Mouse (Mus musculus) neural tube, embryonic 15.5 days (tissue): ENCODE results near the gene Adam19. TPM values are rescaled to one million over a fixed set of nuclear protein-coding genes. Genes with fewer than 3 reads are reported as not detected.

Experiments
- ATAC-seq: fragments of 200-750 bp; cut with Nextera tagmentation; 2 replicates; pipeline ENCODE4 v1.8.0; 2017; ENCODE audit warnings: mild to moderate bottlenecking, moderate TSS enrichment, moderate library complexity; ENCODE audit not compliant: low FRiP score
- H3K27ac ChIP-seq: fragments of 300-500 bp; sonication (generic); replicated peaks from 2 replicates; pipeline ENCODE4 v1.5.1; 2015; ENCODE audit warnings: mild to moderate bottlenecking, inconsistent platforms
- H3K27me3 ChIP-seq: fragments of 300-500 bp; sonication (generic); replicated peaks from 2 replicates; pipeline ENCODE4 v1.6.1; 2015; ENCODE audit warnings: inconsistent platforms
- H3K36me3 ChIP-seq: fragments of 300-500 bp; sonication (generic); 2 replicates; pipeline ENCODE4 v1.6.1; 2015; ENCODE audit warnings: inconsistent platforms
- H3K4me1 ChIP-seq: fragments of 300-500 bp; sonication (generic); 2 replicates; pipeline ENCODE4 v1.6.1; 2015; ENCODE audit warnings: inconsistent platforms
- H3K4me2 ChIP-seq: fragments of 300-500 bp; sonication (generic); 2 replicates; pipeline ENCODE4 v1.6.1; 2015; ENCODE audit warnings: inconsistent platforms, mild to moderate bottlenecking, moderate library complexity
- H3K4me3 ChIP-seq: fragments of 300-500 bp; sonication (generic); replicated peaks from 2 replicates; pipeline ENCODE4 v1.5.1; 2015; ENCODE audit warnings: mild to moderate bottlenecking, inconsistent platforms
- H3K9ac ChIP-seq: fragments of 300-500 bp; sonication (generic); replicated peaks from 2 replicates; pipeline ENCODE4 v1.6.1; 2015; ENCODE audit warnings: mild to moderate bottlenecking, inconsistent platforms
- H3K9me3 ChIP-seq: fragments of 300-500 bp; sonication (generic); replicated peaks from 2 replicates; pipeline ENCODE4 v1.6.1; 2016; ENCODE audit warnings: inconsistent platforms
- WGBS: fragments of 180-500 bp; shearing (Covaris S2); methylation state at CpG from one replicate; pipeline ENCODE4 v1.1.7; 2015; ENCODE audit warnings: mixed read lengths; 5-methylcytosine and 5-hydroxymethylcytosine counted together
- polyA plus RNA-seq: library from polyadenylated mRNA; unstranded; fragments of >200 nt; fragmentation: Nextera tagmentation; extraction: Ambion mirVana; gene quantifications from 2 replicates; pipeline ENCODE4 v1.2.1, GENCODE M21; 2015

The Adam19 gene
- polyA plus RNA-seq, 1 experiment from 2014 or later = 13.7 TPM

GRCm38 (mm10) chr11:46077304-46077703, 21.5 kb downstream of the Adam19 start:
- Histone ChIP-seq H3K27ac (no peak overlapping the region), H3K9ac (no peak overlapping the region), H3K9me3 (no peaks in the 10 kb centered on the region), H3K36me3 (peaks cover 19% of the 10 kb centered on the region), H3K27me3 (no peaks in the 10 kb centered on the region), H3K4me2 (no peak overlapping the region), H3K4me1 (peaks cover 10% of the 10 kb centered on the region; the same call in 1 of the 2 replicates), H3K4me3 (no peak overlapping the region)
- WGBS = 91% methylated on average over 5 of the region's 5 CpGs
- ATAC-seq = no peak

DNA sequence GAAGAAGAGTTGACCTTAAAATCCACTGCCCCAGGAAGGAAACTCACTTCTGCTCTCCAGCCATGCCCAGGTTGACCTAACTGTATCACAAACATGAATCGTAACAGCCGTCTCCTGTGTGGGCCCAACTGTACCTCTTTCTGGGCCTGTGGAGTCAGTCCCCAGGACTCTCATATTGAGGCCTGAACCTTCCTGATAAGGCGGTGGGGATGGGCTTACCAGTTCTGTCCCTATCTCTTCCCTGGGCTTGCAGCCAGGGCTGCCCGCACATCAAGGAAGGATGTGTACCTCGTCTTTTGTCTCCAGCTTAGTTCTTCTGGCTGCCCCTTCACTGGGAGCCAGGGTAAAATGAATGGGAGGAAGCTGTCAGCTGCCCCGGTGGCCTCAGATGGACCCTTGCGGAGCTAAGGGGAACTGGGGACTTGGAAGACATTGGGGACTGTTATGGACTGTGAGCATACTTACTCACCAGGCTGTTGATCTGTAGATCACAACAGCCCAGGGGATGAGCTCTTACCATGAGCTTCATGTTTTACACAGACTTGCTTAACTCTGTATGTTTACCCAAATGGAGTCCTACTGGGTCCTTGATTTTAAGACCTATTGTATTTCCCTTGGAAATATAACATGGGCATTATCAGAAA, 22.1 kb downstream of the Adam19 start:
- H3K36me3 ChIP-seq = peaks cover 19% of the 10 kb centered on the region
- 90% methylated on average over 7 of the region's 7 CpGs for WGBS
- H3K9ac ChIP-seq = no peak overlapping the region
- no peak overlapping the region for H3K4me2 ChIP-seq
- H3K27ac ChIP-seq = no peak overlapping the region
- H3K4me3 ChIP-seq = no peak overlapping the region
- H3K4me1 ChIP-seq = peaks cover 6% of the 10 kb centered on the region; the same call in 1 of the 2 replicates
- ATAC-seq = no peak
- H3K27me3 ChIP-seq = no peaks in the 10 kb centered on the region
- H3K9me3 ChIP-seq = no peaks in the 10 kb centered on the region

GRCm38 (mm10) chr11:46081075-46081474, 25.3 kb downstream of the Adam19 start:
- WGBS = 93% methylated on average over 2 of the region's 2 CpGs
- no peak for ATAC-seq

DNA sequence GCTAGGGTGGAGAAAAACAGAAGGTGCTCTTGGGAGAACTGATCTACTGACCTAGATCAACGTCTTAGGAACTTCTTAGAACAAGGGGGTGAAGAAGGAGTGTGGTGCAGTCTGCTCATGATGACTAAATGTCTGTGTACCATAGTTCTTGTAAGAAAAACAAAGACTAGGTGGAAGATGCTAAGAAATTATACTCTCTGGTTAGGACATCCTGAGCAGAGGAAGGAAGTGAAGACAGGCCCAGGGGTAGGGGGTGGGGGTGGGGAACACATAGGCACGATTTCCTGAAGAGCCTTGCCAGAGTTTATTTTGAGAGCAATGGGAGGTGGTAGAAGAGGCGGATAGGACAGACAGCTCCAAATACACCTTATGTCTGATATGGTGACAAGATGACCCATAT, 27.6 kb downstream of the Adam19 start:
- no peaks in the 10 kb centered on the region for H3K4me1 ChIP-seq
- H3K27ac ChIP-seq = no peak overlapping the region
- H3K9me3 ChIP-seq = no peaks in the 10 kb centered on the region
- 80% methylated on average over 3 of the region's 3 CpGs for WGBS
- H3K9ac ChIP-seq = no peak overlapping the region
- H3K36me3 ChIP-seq = peaks cover 5% of the 10 kb centered on the region; the same call in 1 of the 2 replicates
- no peak for ATAC-seq
- H3K4me2 ChIP-seq = no peak overlapping the region
- H3K27me3 ChIP-seq = no peaks in the 10 kb centered on the region
- no peak overlapping the region for H3K4me3 ChIP-seq

More at GRCm38 (mm10) chr11:46081075-46081474, 25.3 kb downstream of the Adam19 start:
- Histone ChIP-seq H3K4me3 (no peak overlapping the region), H3K27me3 (no peaks in the 10 kb centered on the region), H3K36me3 (peaks cover 19% of the 10 kb centered on the region), H3K4me2 (no peak overlapping the region), H3K4me1 (no peaks in the 10 kb centered on the region), H3K9ac (no peak overlapping the region), H3K9me3 (no peaks in the 10 kb centered on the region), H3K27ac (no peak overlapping the region)

GRCm38 (mm10) chr11:46083835-46084444, 28.1 kb downstream of the Adam19 start:
- 92% methylated on average over 11 of the region's 11 CpGs for WGBS
- ATAC-seq = no peak
- Histone ChIP-seq H3K4me3 (no peak overlapping the region), H3K4me1 (no peaks in the 10 kb centered on the region), H3K27me3 (no peaks in the 10 kb centered on the region), H3K4me2 (no peak overlapping the region), H3K9ac (no peak overlapping the region), H3K27ac (no peak overlapping the region), H3K36me3 (no peaks in the 10 kb centered on the region), H3K9me3 (no peaks in the 10 kb centered on the region)

DNA sequence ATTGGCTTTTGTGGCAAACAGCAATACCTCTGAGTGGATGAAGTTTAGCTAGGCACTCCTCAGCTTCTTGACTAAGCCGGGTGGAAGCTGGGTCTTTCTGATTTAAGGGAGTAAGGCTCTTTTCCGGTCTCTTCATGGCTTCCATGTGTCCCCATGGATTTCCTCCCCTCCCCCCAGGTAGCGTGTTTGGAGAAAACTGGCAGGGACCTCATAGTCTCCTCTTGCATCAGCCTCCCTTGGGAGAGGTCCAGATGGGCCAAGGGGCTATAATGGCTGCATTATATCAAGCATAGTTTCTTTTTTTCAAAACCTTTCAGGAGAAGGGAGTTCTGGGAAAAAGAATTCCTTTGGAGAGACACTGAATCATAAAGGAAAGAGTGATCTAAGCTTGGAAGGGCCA, 28.8 kb downstream of the Adam19 start:
- Histone ChIP-seq H3K4me2 (no peak overlapping the region), H3K9ac (no peak overlapping the region), H3K36me3 (no peaks in the 10 kb centered on the region), H3K9me3 (no peaks in the 10 kb centered on the region), H3K27ac (no peak overlapping the region), H3K4me1 (no peaks in the 10 kb centered on the region), H3K4me3 (no peak overlapping the region), H3K27me3 (no peaks in the 10 kb centered on the region)
- 80% methylated on average over 3 of the region's 3 CpGs for WGBS
- no peak for ATAC-seq

DNA sequence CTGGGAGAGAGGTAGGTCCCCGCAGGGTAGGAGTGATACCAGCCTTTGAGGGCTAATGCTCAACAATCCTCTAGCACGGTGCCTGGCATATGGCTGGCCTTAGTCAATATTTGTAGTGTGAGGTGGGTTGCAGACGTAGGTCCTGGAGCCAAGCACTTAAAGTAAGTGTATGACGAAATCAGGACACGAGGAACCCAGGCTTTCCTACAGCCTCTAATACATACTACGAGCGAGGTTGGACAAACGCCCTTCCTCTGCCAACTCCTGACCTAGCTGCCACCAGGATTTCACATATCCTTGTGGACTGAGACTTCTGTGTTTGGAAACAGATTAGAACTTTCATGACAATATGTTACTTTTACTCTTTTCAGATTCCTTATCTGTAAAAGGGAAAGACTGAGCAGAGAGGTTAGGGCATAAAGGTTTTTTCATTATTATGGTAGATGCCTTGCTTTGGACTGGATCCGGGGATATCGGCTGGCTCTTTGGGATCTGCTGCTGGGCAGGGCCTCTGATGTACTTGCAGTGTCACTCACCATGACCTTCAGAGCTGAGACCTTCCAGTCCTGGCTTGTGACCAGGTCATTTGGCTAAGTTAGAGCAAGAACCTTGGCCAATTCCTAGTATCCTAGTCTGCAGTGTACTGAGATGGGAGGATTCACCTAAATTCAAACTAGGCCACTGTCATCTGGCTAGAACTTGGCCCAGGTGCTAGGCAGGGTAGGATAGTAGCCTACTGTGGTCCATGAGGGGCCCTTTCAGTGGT, 29.8 kb downstream of the Adam19 start:
- no peak for ATAC-seq
- Histone ChIP-seq H3K4me2 (no peak overlapping the region), H3K9me3 (no peaks in the 10 kb centered on the region), H3K9ac (no peak overlapping the region), H3K36me3 (no peaks in the 10 kb centered on the region), H3K4me3 (no peak overlapping the region), H3K27me3 (no peaks in the 10 kb centered on the region), H3K27ac (no peak overlapping the region), H3K4me1 (0 out of 2 replicates have a peak, but pooled peaks cover under 1% of the 10 kb centered on the region)
- 95% methylated on average over 10 of the region's 10 CpGs for WGBS

GRCm38 (mm10) chr11:46086446-46086845, 30.7 kb downstream of the Adam19 start:
- H3K4me2 ChIP-seq = no peak overlapping the region
- 88% methylated on average over 3 of the region's 3 CpGs for WGBS
- H3K9me3 ChIP-seq = no peaks in the 10 kb centered on the region
- H3K4me1 ChIP-seq = peaks cover 9% of the 10 kb centered on the region; the same call in 1 of the 2 replicates
- no peak overlapping the region for H3K27ac ChIP-seq
- no peak overlapping the region for H3K4me3 ChIP-seq
- no peaks in the 10 kb centered on the region for H3K36me3 ChIP-seq
- ATAC-seq = no peak
- no peaks in the 10 kb centered on the region for H3K27me3 ChIP-seq
- H3K9ac ChIP-seq = no peak overlapping the region

- 90% methylated on average over 4 of the region's 4 CpGs for WGBS
- H3K4me2 ChIP-seq = no peak overlapping the region
- H3K9me3 ChIP-seq = no peaks in the 10 kb centered on the region
- no peak overlapping the region for H3K27ac ChIP-seq
- no peak for ATAC-seq
- H3K27me3 ChIP-seq = no peaks in the 10 kb centered on the region
- H3K36me3 ChIP-seq = no peaks in the 10 kb centered on the region; the same call in 1 of the 2 replicates
- no peak overlapping the region for H3K4me3 ChIP-seq
- peaks cover 17% of the 10 kb centered on the region for H3K4me1 ChIP-seq
- H3K9ac ChIP-seq = no peak overlapping the region
Measured at GRCm38 (mm10) chr11:46089081-46089713, 33.4 kb downstream of the Adam19 start.

DNA sequence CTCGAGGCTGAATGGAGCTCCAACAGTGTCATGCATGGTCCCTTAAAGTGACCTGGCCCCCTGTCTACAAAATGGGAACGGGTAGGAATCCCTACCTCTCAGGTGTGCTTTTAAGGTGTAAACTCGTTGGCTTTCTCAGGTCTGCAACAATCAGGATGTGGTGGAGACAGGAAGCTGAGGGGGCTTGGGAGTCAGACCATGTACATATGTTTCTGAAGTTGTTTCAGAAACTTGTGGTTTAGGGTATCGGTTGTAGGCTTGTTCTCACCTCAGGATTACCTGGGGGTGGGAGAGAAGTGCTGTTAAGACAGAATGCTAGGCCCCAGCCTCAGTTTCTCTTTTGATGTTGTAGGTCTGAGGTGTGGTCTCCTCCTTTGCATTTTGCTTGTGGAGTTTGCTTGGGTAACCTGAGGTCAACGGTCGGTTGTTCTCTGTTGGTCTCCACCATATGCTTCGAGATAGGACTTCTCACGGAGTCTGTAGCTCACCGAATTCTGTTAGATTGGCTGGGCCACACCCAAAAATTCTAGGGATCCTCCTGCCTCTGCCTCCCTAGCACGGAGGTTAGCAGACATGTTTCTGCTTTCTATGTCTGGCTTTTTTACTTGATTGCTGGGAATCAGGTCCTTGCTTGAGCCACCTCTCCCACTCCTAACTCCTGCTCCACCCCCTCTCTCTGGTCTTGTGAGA, 34.4 kb downstream of the Adam19 start:
- Histone ChIP-seq H3K36me3 (peaks cover 8% of the 10 kb centered on the region), H3K4me3 (no peak overlapping the region), H3K27ac (0 out of 2 replicates have a peak overlapping the region, but pooled peaks have one; percentile 28), H3K9ac (no peak overlapping the region), H3K4me1 (peaks cover 17% of the 10 kb centered on the region), H3K9me3 (no peaks in the 10 kb centered on the region), H3K27me3 (no peaks in the 10 kb centered on the region), H3K4me2 (no peak overlapping the region)
- no peak for ATAC-seq
- 91% methylated on average over 10 of the region's 10 CpGs for WGBS
